Mouse (Mus musculus): ENCODE measurements around the gene 6030468B19Rik. TPM values are rescaled to one million over a fixed set of nuclear protein-coding genes. Genes with fewer than 3 reads are reported as not detected.
"Not testable (repeated sequence)": the region's sequence is repeated elsewhere in the genome, so short reads cannot be mapped to it uniquely, and the experiment has no call there.

The 6030468B19Rik gene
- polyA plus RNA-seq, 1 experiment from 2014 or later: 0.21 TPM

GRCm38 (mm10) chr11:117801650-117802049, 4.2 kb downstream of the 6030468B19Rik start:
- DNase-seq (ENCODE audit: low spot score): no peak

GRCm38 (mm10) chr11:117803166-117803688, 5.8 kb downstream of the 6030468B19Rik start:
- no peak for DNase-seq (ENCODE audit: low spot score)

- DNase-seq (ENCODE audit: low spot score): no peak
These were observed 9.3 kb downstream of the 6030468B19Rik start for GRCm38 (mm10) chr11:117806781-117807180.

GRCm38 (mm10) chr11:117809407-117810311, 12.2 kb downstream of the 6030468B19Rik start, which contains the start of the genes Gm20708 and Syngr2:
Gm20708 (plus strand) TSS chr11:117809668.
Syngr2 (plus strand) TSS chr11:117809668.
- DNase-seq (ENCODE audit: low spot score): peak; percentile 72

GRCm38 (mm10) chr11:117810401-117811046, 13.1 kb downstream of the 6030468B19Rik start:
- DNase-seq (ENCODE audit: low spot score): peak; percentile 87

GRCm38 (mm10) chr11:117813867-117814266, 16.4 kb downstream of the 6030468B19Rik start:
- DNase-seq (ENCODE audit: low spot score): no peak

- no peak for DNase-seq (ENCODE audit: low spot score)
These were observed 17.4 kb downstream of the 6030468B19Rik start for GRCm38 (mm10) chr11:117814704-117815366.

GRCm38 (mm10) chr11:117815850-117816249, 18.4 kb downstream of the 6030468B19Rik start:
- not testable (repeated sequence) for DNase-seq (ENCODE audit: low spot score)

GRCm38 (mm10) chr11:117816389-117816996, 19.0 kb downstream of the 6030468B19Rik start:
- no peak for DNase-seq (ENCODE audit: low spot score)

- DNase-seq (ENCODE audit: low spot score): no peak
These were observed 21.6 kb downstream of the 6030468B19Rik start for GRCm38 (mm10) chr11:117819095-117819494.

GRCm38 (mm10) chr11:117820173-117820572, 22.7 kb downstream of the 6030468B19Rik start:
- DNase-seq (ENCODE audit: low spot score): no peak

GRCm38 (mm10) chr11:117821868-117822267, 24.4 kb downstream of the 6030468B19Rik start:
- no peak for DNase-seq (ENCODE audit: low spot score)

- DNase-seq (ENCODE audit: low spot score): no peak
These were observed 25.3 kb downstream of the 6030468B19Rik start for GRCm38 (mm10) chr11:117822728-117823241.

- DNase-seq (ENCODE audit: low spot score): no peak
These were observed 26.0 kb downstream of the 6030468B19Rik start for GRCm38 (mm10) chr11:117823411-117823810.

GRCm38 (mm10) chr11:117824060-117824969, 26.9 kb downstream of the 6030468B19Rik start:
- DNase-seq (ENCODE audit: low spot score): peak; percentile 83

- peak; percentile 81 for DNase-seq (ENCODE audit: low spot score)
These were observed 28.1 kb downstream of the 6030468B19Rik start, which contains the start of the genes Afmid and Tk1 for GRCm38 (mm10) chr11:117825333-117826101. Afmid (plus strand) TSS chr11:117825924. Tk1 (minus strand) TSS chr11:117826092.

GRCm38 (mm10) chr11:117826164-117826563, 28.7 kb downstream of the 6030468B19Rik start:
- DNase-seq (ENCODE audit: low spot score): no peak

- DNase-seq (ENCODE audit: low spot score): peak; percentile 49
These were observed 29.5 kb downstream of the 6030468B19Rik start for GRCm38 (mm10) chr11:117826916-117827315.

- DNase-seq (ENCODE audit: low spot score): peak; percentile 55
These were observed 29.9 kb downstream of the 6030468B19Rik start for GRCm38 (mm10) chr11:117827386-117827785.

Data from thymus, postnatal 0 days (tissue).